Mouse (Mus musculus) myocyte (in vitro differentiated cells): Measurements from ENCODE around the gene Serpinb9. TPM values are rescaled to one million over a fixed set of nuclear protein-coding genes. Genes with fewer than 3 reads are reported as not detected.

Experiments
- H3K27me3 ChIP-seq: one replicate; pipeline ENCODE4 v1.6.1; 2011; ENCODE audit not compliant: control insufficient read depth, insufficient read depth, insufficient read length
- H3K36me3 ChIP-seq: one replicate; pipeline ENCODE4 v1.6.1; 2011; ENCODE audit not compliant: control insufficient read depth, insufficient read depth
- H3K4me2 ChIP-seq: one replicate; pipeline ENCODE4 v1.6.1; 2011; ENCODE audit warnings: low read depth, control low read depth
- H3K4me3 ChIP-seq: one replicate; pipeline ENCODE4 v1.5.1; 2011; ENCODE audit warnings: mild to moderate bottlenecking, control low read depth, moderate library complexity
- H3K79me2 ChIP-seq: one replicate; pipeline ENCODE4 v1.6.1; 2011; ENCODE audit not compliant: control insufficient read depth, insufficient read depth
- H3ac ChIP-seq: one replicate; pipeline ENCODE4 v1.6.1; 2011; ENCODE audit not compliant: control insufficient read depth, insufficient read length
- CEBPB ChIP-seq: IDR thresholded peaks from 2 replicates; pipeline ENCODE4 v1.6.1; 2011; ENCODE audit warnings: mild to moderate bottlenecking, moderate library complexity; ENCODE audit not compliant: poor library complexity, insufficient read depth, severe bottlenecking
- E2F4 ChIP-seq: IDR thresholded peaks from one replicate; pipeline ENCODE4 v1.6.1; 2011; ENCODE audit warnings: mild to moderate bottlenecking, control low read depth, moderate library complexity; ENCODE audit not compliant: insufficient read depth
- MAX ChIP-seq: IDR thresholded peaks from one replicate; pipeline ENCODE4 v1.6.1; 2011; ENCODE audit warnings: low read depth, mild to moderate bottlenecking, control low read depth
- MYOD1 ChIP-seq, 3 experiments: IDR thresholded peaks; one replicate each; pipeline ENCODE4 v1.6.1; 2011; ENCODE audit warnings: control low read depth in 2 of 3, low read depth in 2 of 3, mild to moderate bottlenecking in 2 of 3, moderate library complexity in 1 of 3; ENCODE audit not compliant: insufficient read length in 2 of 3, control insufficient read depth in 1 of 3
- MYOG ChIP-seq, 3 experiments: IDR thresholded peaks; one replicate each; pipeline ENCODE4 v1.6.1; 2011; ENCODE audit warnings: control low read depth in 2 of 3, low read depth in 2 of 3, mild to moderate bottlenecking in 2 of 3; ENCODE audit not compliant: insufficient read length in 2 of 3, control insufficient read depth in 1 of 3, insufficient read depth in 1 of 3
- POLR2A ChIP-seq: IDR thresholded peaks from one replicate; pipeline ENCODE4 v1.6.1; 2011; ENCODE audit warnings: low read depth, mild to moderate bottlenecking, control low read depth, moderate library complexity; ENCODE audit not compliant: insufficient read length
- POLR2AphosphoS2 ChIP-seq: IDR thresholded peaks from one replicate; pipeline ENCODE4 v1.6.1; 2011; ENCODE audit warnings: low read depth, control low read depth; ENCODE audit not compliant: insufficient read length
- REST ChIP-seq: IDR thresholded peaks from one replicate; pipeline ENCODE4 v1.6.1; 2011; ENCODE audit warnings: mild to moderate bottlenecking, control low read depth, moderate library complexity; ENCODE audit not compliant: insufficient read depth, insufficient read length
- SRF ChIP-seq: IDR thresholded peaks from one replicate; pipeline ENCODE4 v1.6.1; 2011; ENCODE audit warnings: low read depth; ENCODE audit not compliant: control insufficient read depth, insufficient read length
- TCF12 ChIP-seq: IDR thresholded peaks from one replicate; pipeline ENCODE4 v1.6.1; 2011; ENCODE audit warnings: mild to moderate bottlenecking, control low read depth; ENCODE audit not compliant: poor library complexity, insufficient read depth, severe bottlenecking
- TCF3 ChIP-seq: IDR thresholded peaks from one replicate; pipeline ENCODE4 v1.6.1; 2011; ENCODE audit warnings: low read depth, control low read depth; ENCODE audit not compliant: insufficient read length
- USF1 ChIP-seq: IDR thresholded peaks from one replicate; pipeline ENCODE4 v1.6.1; 2011; ENCODE audit warnings: low read depth, mild to moderate bottlenecking, control low read depth, moderate library complexity
- polyA plus RNA-seq: library from polyadenylated mRNA; unstranded; fragments of >200 nt; fragmentation: generic; extraction: Trizol; gene quantifications from one replicate; pipeline ENCODE4 v1.2.1, GENCODE M21; 2012; ENCODE audit warnings: missing spikeins

The Serpinb9 gene
- polyA plus RNA-seq, 1 experiment, result 7.2 TPM

- TF ChIP-seq TCF12 (no peak), E2F4 (no peak), POLR2A (no peak), MYOG (IDR thresholded peaks at IDR 0.05; ENCODE audit: control insufficient read depth in 1 of 3, insufficient read depth in 1 of 3, insufficient read length in 2 of 3, low read depth in 2 of 3) (no peak), POLR2AphosphoS2 (no peak), USF1 (no peak), TCF3 (no peak), REST (no peak), MYOD1 (IDR thresholded peaks at IDR 0.05; ENCODE audit: control insufficient read depth in 1 of 3, insufficient read length in 2 of 3, low read depth in 2 of 3) (no peak), SRF (no peak), MAX (no peak), CEBPB (no peak)
- no peak overlapping the region for H3K4me3 ChIP-seq
- no peaks in the 10 kb centered on the region for H3K27me3 ChIP-seq
- no peaks in the 10 kb centered on the region for H3K79me2 ChIP-seq
- H3ac ChIP-seq, result no peak overlapping the region
- H3K4me2 ChIP-seq, result no peak overlapping the region
- H3K36me3 ChIP-seq, result peaks cover 20% of the 10 kb centered on the region
Measured at GRCm38 (mm10) chr13:33012395-33012794, 9.3 kb downstream of the Serpinb9 start.

DNA sequence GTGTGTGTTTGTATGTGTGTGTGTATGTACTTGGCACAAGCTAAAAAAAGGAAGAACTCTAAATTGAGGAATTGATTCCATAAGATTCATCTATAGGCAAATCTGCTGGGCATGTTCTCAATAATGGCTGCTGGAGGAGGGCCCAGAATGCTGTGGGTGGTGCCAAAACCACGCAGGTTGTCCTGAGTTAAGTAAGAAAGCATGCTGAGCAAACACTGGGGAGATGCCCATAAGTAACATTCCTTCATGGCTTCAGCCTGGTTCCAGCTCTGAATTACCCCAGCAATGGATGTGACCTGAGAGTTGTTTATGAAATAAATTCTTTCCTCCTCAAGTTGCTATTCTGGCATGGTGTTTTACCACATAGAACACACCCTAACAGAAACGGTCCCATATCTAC lies 10.2 kb downstream of the Serpinb9 start:
- no peak overlapping the region for H3K4me2 ChIP-seq
- H3K79me2 ChIP-seq, result no peaks in the 10 kb centered on the region
- H3K27me3 ChIP-seq, result no peaks in the 10 kb centered on the region
- TF ChIP-seq TCF12 (no peak), CEBPB (no peak), MAX (no peak), POLR2A (no peak), REST (no peak), MYOG (IDR thresholded peaks at IDR 0.05; ENCODE audit: control insufficient read depth in 1 of 3, insufficient read depth in 1 of 3, insufficient read length in 2 of 3, low read depth in 2 of 3) (no peak), SRF (no peak)
- no peak overlapping the region for H3ac ChIP-seq
- H3K4me3 ChIP-seq, result no peak overlapping the region
- H3K36me3 ChIP-seq, result peaks cover 20% of the 10 kb centered on the region

DNA sequence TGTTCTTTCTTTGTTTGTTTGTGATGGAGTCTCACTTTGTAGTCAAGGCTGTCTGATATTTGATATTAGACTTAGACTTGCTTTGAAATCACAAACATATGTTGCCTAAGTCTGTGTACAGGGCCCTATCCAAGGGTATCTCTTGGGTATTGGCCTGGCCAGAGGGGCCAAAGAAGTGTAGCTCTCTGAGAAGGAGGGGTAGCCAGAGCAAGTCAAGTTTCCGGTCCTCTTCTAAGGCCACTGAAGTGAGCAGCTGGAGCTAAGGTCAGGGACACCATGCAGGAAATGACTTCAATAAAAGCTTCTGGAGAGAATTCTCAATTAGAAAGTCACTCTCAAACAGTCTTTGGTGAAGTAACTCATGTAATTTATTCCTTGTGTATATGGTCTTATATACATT lies 19.3 kb downstream of the Serpinb9 start:
- no peaks in the 10 kb centered on the region for H3K27me3 ChIP-seq
- H3K4me3 ChIP-seq, result no peak overlapping the region
- H3K4me2 ChIP-seq, result no peak overlapping the region
- no peak overlapping the region for H3ac ChIP-seq
- no peaks in the 10 kb centered on the region for H3K79me2 ChIP-seq
- H3K36me3 ChIP-seq, result no peaks in the 10 kb centered on the region
- TF ChIP-seq MAX, result no peak
- TF ChIP-seq E2F4, result no peak

DNA sequence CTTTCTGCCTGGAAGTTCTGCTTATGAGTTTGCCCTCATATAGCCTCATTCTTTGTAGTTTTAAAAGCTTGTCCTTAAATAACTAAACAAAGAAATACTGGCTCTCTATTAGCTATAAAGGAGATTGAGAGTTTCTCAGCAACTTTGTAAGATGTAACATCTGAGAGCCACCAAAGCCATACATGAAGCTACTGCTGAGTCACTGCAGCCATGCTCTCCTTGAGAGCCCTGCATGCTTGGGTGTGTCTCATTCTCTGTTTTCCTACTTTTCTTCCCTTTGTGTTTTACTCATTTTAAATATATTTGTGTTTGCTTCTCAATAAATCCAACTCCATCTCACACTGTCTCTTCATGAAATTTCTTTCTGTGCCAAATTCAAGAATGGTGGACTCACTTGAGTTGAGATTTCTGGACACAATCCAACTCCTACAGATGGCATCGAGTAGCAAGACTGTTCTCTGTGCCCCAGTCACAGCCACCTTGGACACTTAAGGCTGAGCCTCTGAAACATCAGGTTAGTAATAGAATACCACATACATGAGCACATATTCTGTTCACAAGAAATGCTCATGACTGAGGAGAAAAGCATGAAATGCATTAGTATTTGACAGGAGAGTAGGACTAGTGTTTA lies 23.5 kb downstream of the Serpinb9 start:
- Histone ChIP-seq H3ac (no peak overlapping the region), H3K36me3 (no peaks in the 10 kb centered on the region), H3K4me3 (no peak overlapping the region), H3K4me2 (no peak overlapping the region), H3K27me3 (no peaks in the 10 kb centered on the region), H3K79me2 (no peaks in the 10 kb centered on the region)
- TF ChIP-seq MYOD1 (IDR thresholded peaks at IDR 0.05; ENCODE audit: control insufficient read depth in 1 of 3, insufficient read length in 2 of 3, low read depth in 2 of 3), result no peak
- no peak for TF ChIP-seq POLR2AphosphoS2
- TF ChIP-seq REST, result no peak
- TF ChIP-seq MAX, result no peak
- no peak for TF ChIP-seq E2F4
- no peak for TF ChIP-seq SRF
- no peak for TF ChIP-seq MYOG (IDR thresholded peaks at IDR 0.05; ENCODE audit: control insufficient read depth in 1 of 3, insufficient read depth in 1 of 3, insufficient read length in 2 of 3, low read depth in 2 of 3)
- no peak for TF ChIP-seq TCF12
- no peak for TF ChIP-seq USF1
- TF ChIP-seq CEBPB, result no peak
- no peak for TF ChIP-seq TCF3
- no peak for TF ChIP-seq POLR2A

DNA sequence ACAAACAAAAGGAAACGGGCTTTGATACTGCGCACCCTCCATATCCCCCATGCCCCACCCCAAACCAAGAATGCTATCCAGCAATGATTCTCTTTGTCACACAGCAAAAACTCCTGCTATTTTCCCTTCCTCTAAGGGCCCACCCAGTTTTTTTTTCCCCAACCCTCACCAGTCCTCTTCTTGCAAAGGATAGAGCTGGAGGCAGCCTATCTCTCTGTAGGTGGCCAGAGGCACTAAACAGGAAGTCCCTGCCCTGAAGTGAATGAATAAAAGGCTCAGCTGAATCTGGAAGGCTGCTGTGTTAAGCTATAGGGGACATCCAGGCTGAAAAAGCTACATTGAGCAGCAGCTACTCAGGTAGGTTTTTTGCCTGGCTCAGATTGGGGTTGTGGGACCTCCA lies 24.2 kb downstream of the Serpinb9 start, which contains the start of gene Serpinb9b:
Serpinb9b (plus strand) TSS at position 173 of the 400 bp plus-strand sequence.
- Histone ChIP-seq H3K36me3 (no peaks in the 10 kb centered on the region), H3K79me2 (no peaks in the 10 kb centered on the region), H3K27me3 (no peaks in the 10 kb centered on the region), H3K4me2 (peak within 1 kb of the TSS; percentile 36), H3K4me3 (no peak within 1 kb of the TSS), H3ac (no peak within 1 kb of the TSS)
- no peak for TF ChIP-seq MYOD1 (IDR thresholded peaks at IDR 0.05; ENCODE audit: control insufficient read depth in 1 of 3, insufficient read length in 2 of 3, low read depth in 2 of 3)
- no peak for TF ChIP-seq USF1
- no peak for TF ChIP-seq E2F4
- no peak for TF ChIP-seq SRF
- no peak for TF ChIP-seq TCF3
- TF ChIP-seq MAX, result no peak
- TF ChIP-seq MYOG (IDR thresholded peaks at IDR 0.05; ENCODE audit: control insufficient read depth in 1 of 3, insufficient read depth in 1 of 3, insufficient read length in 2 of 3, low read depth in 2 of 3), result no peak
- no peak for TF ChIP-seq POLR2AphosphoS2
- no peak for TF ChIP-seq POLR2A
